Mouse (Mus musculus): ENCODE results near the gene Tigar. TPM values are rescaled to one million over a fixed set of nuclear protein-coding genes. Genes with fewer than 3 reads are reported as not detected.
A peak's percentile ranks its signal among the peaks of the same experiment; 100 is the strongest.

Tigar gene
- polyA plus RNA-seq, 1 experiment: 6.6 TPM

GRCm38 (mm10) chr6:127145464-127146190 lies 36.3 kb upstream of the Tigar start:
- Histone ChIP-seq H3K4me1 (ENCODE audit: control insufficient read depth, insufficient read depth, low read length) (no peaks in the 10 kb centered on the region; the same call in 1 of the 2 replicates), H3K27ac (ENCODE audit: control insufficient read depth, insufficient read depth, low read depth, low read length, poor library complexity) (no peak overlapping the region), H3K4me3 (replicated peaks; ENCODE audit: control insufficient read depth, low read depth, low read length) (no peak overlapping the region)
- TF ChIP-seq POLR2A (IDR thresholded peaks at IDR 0.05; ENCODE audit: borderline replicate concordance, control insufficient read depth, low read depth, low read length) (no peak), CTCF (IDR thresholded peaks at IDR 0.05; ENCODE audit: control insufficient read depth, insufficient read depth, low read length) (no peak)
- 36% methylated on average over 20 of the region's 20 CpGs for WGBS

DNA sequence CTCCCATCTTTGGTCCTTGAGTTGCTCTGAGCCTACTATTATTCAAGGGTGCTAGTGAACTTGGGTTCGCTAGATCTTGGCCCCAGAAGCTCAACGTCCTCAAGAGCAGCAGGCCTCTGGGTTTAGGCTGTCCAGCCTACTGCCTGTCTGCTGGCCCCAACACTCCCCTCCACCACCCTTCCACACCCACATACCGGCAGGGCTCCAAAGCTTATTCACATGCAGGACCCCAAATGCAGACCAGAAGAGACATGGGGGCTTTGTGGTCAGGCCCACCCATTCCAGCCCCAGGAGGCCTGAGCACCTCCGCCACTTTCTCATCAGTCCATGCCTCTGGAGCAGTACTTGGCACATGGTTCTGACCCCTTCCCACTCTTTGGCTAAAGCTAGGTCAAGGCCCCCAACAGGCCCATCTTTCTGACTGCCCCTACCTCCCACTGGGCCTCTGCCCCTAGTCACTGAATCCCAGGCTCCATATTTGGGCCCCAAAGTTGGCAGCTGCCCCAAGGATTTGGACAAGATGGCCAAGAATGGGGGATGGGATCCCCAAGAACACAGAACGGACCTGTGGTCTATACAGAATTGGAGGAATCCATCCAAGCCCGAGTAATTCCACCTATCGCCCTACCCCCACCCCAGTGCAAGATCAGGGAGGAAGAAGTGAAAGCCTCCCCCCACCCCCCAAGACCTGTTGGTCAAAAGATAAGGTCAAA lies 34.4 kb upstream of the Tigar start:
- H3K27ac ChIP-seq (ENCODE audit: control insufficient read depth, insufficient read depth, low read depth, low read length, poor library complexity): peak overlapping the region; percentile 4; the same call in 1 of the 2 replicates
- H3K4me3 ChIP-seq (replicated peaks; ENCODE audit: control insufficient read depth, low read depth, low read length): no peak overlapping the region
- H3K4me1 ChIP-seq (ENCODE audit: control insufficient read depth, insufficient read depth, low read length): no peaks in the 10 kb centered on the region; the same call in 1 of the 2 replicates
- TF ChIP-seq POLR2A (IDR thresholded peaks at IDR 0.05; ENCODE audit: borderline replicate concordance, control insufficient read depth, low read depth, low read length): no peak
- no peak for TF ChIP-seq CTCF (IDR thresholded peaks at IDR 0.05; ENCODE audit: control insufficient read depth, insufficient read depth, low read length)
- 63% methylated on average over 7 of the region's 7 CpGs for WGBS

DNA sequence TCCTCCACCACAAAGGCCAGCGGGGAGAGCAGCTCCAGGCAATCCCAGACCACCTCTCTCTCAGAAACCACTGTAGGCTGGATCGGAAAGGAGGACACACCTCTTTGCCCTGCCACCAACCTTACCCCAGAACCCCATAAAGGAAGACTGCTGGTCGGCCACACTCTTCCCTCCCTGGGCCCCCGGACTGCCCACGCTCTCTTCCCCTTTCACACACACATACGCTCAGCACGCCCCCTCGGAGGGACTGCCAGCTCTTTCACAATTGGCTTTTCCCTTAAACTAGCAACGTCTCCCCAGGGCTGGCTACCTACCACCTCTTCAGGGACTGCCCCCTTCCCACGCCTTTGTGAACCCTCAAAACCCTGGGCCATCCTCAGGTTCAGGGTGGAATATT lies 33.8 kb upstream of the Tigar start:
- Histone ChIP-seq H3K4me3 (replicated peaks; ENCODE audit: control insufficient read depth, low read depth, low read length) (no peak overlapping the region), H3K27ac (ENCODE audit: control insufficient read depth, insufficient read depth, low read depth, low read length, poor library complexity) (no peak overlapping the region), H3K4me1 (ENCODE audit: control insufficient read depth, insufficient read depth, low read length) (no peaks in the 10 kb centered on the region; the same call in 1 of the 2 replicates)
- 19% methylated on average over 10 of the region's 10 CpGs for WGBS
- no peak for TF ChIP-seq POLR2A (IDR thresholded peaks at IDR 0.05; ENCODE audit: borderline replicate concordance, control insufficient read depth, low read depth, low read length)
- TF ChIP-seq CTCF (IDR thresholded peaks at IDR 0.05; ENCODE audit: control insufficient read depth, insufficient read depth, low read length): no peak

GRCm38 (mm10) chr6:127142154-127143123 lies 33.1 kb upstream of the Tigar start:
- WGBS: 10% methylated on average over 10 of the region's 10 CpGs
- H3K4me3 ChIP-seq (replicated peaks; ENCODE audit: control insufficient read depth, low read depth, low read length): no peak overlapping the region

DNA sequence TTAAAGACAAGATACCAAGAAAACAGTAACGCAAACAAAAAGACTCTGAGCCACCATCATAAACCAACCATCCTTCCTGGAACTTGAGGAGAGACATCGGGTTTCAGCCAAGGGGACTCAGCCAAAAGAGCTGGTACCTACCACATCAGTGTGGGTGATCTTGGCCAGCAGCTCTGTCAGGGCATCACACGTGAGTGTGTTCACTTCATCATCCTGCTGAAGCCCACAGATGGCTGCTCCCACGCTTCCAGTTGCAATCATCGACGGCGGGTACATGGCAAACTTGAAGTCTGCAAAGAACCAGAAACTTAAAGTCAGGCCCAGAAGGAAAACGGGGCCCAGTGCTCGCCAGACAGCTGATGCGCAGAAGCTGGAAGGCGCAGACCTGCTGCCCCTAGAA lies 29.6 kb upstream of the Tigar start:
- no peaks in the 10 kb centered on the region; the same call in 1 of the 2 replicates for H3K4me1 ChIP-seq (ENCODE audit: control insufficient read depth, insufficient read depth, low read length)
- no peak overlapping the region for H3K27ac ChIP-seq (ENCODE audit: control insufficient read depth, insufficient read depth, low read depth, low read length, poor library complexity)
- TF ChIP-seq POLR2A (IDR thresholded peaks at IDR 0.05; ENCODE audit: borderline replicate concordance, control insufficient read depth, low read depth, low read length): no peak
- no peak for TF ChIP-seq CTCF (IDR thresholded peaks at IDR 0.05; ENCODE audit: control insufficient read depth, insufficient read depth, low read length)
- WGBS: 88% methylated on average over 11 of the region's 11 CpGs
- no peak overlapping the region for H3K4me3 ChIP-seq (replicated peaks; ENCODE audit: control insufficient read depth, low read depth, low read length)

More at GRCm38 (mm10) chr6:127142154-127143123, 33.1 kb upstream of the Tigar start:
- peak; percentile 59 for TF ChIP-seq CTCF (IDR thresholded peaks at IDR 0.05; ENCODE audit: control insufficient read depth, insufficient read depth, low read length)
- TF ChIP-seq POLR2A (IDR thresholded peaks at IDR 0.05; ENCODE audit: borderline replicate concordance, control insufficient read depth, low read depth, low read length): no peak
- Histone ChIP-seq H3K27ac (ENCODE audit: control insufficient read depth, insufficient read depth, low read depth, low read length, poor library complexity) (no peak overlapping the region), H3K4me1 (ENCODE audit: control insufficient read depth, insufficient read depth, low read length) (no peaks in the 10 kb centered on the region; the same call in 1 of the 2 replicates)

GRCm38 (mm10) chr6:127133433-127134245 lies 24.3 kb upstream of the Tigar start:
- no peak overlapping the region for H3K4me3 ChIP-seq (replicated peaks; ENCODE audit: control insufficient read depth, low read depth, low read length)
- no peak for TF ChIP-seq CTCF (IDR thresholded peaks at IDR 0.05; ENCODE audit: control insufficient read depth, insufficient read depth, low read length)
- TF ChIP-seq POLR2A (IDR thresholded peaks at IDR 0.05; ENCODE audit: borderline replicate concordance, control insufficient read depth, low read depth, low read length): no peak
- WGBS: 76% methylated on average over 16 of the region's 16 CpGs
- no peaks in the 10 kb centered on the region; the same call in 1 of the 2 replicates for H3K4me1 ChIP-seq (ENCODE audit: control insufficient read depth, insufficient read depth, low read length)
- no peak overlapping the region for H3K27ac ChIP-seq (ENCODE audit: control insufficient read depth, insufficient read depth, low read depth, low read length, poor library complexity)

GRCm38 (mm10) chr6:127132719-127133118 lies 23.4 kb upstream of the Tigar start:
- no peak overlapping the region for H3K4me3 ChIP-seq (replicated peaks; ENCODE audit: control insufficient read depth, low read depth, low read length)
- H3K27ac ChIP-seq (ENCODE audit: control insufficient read depth, insufficient read depth, low read depth, low read length, poor library complexity): no peak overlapping the region
- no peaks in the 10 kb centered on the region; the same call in 1 of the 2 replicates for H3K4me1 ChIP-seq (ENCODE audit: control insufficient read depth, insufficient read depth, low read length)
- WGBS: 72% methylated on average over 3 of the region's 3 CpGs
- no peak for TF ChIP-seq POLR2A (IDR thresholded peaks at IDR 0.05; ENCODE audit: borderline replicate concordance, control insufficient read depth, low read depth, low read length)
